Mouse (Mus musculus): Measurements from ENCODE around the gene Gm30191.

Gene Gm30191

DNA sequence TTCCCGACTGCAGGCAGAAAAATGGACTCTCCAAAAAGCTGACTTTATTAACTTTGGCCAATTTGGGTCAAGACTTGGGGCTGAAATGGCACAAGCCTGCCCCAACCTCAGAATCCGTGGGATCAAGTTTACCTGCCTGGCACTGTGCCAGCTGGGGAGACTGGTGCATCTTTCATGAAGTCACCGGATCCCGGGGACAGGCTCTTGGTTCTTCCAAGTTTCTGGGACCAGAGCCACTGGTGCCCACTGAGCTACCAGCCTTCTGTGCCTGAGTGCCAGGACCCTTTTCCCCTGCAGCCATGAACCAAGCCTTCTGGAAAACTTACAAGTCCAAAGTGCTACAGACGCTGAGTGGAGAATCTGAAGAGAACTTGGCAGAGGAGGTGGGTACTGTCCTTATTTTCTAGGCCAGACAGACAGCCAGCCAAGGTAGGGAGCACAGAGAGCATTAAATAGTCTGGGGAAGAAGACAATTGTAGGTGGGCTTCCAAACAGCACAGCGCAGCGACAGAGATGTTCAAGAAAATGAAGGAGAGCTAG lies at the start of gene Gm30191:
Gm30191 (plus strand) TSS at position 217 of the 540 bp plus-strand sequence.
- DNase-seq (ENCODE audit: low spot score) = no peak

DNA sequence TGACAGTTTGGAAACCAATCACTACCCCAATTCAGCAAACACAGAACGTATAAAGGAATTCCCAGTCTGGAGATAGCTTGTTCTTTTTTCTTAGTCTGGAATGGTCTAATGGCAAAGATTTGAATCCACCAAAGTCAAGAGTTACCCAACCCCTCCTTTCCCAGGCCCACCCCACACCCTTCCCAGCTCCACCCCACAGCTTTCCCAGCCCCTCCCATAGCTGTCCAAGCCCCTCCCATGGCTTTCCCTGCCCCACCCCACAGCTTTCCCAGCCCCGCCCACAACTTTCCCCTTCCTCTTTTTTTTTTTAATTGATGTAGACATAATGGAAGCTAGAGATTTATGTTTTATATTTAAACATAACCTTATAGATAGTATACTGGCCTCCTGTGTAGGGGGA lies 47.4 kb upstream of the Gm30191 start:
- no peak for DNase-seq (ENCODE audit: low spot score)

DNA sequence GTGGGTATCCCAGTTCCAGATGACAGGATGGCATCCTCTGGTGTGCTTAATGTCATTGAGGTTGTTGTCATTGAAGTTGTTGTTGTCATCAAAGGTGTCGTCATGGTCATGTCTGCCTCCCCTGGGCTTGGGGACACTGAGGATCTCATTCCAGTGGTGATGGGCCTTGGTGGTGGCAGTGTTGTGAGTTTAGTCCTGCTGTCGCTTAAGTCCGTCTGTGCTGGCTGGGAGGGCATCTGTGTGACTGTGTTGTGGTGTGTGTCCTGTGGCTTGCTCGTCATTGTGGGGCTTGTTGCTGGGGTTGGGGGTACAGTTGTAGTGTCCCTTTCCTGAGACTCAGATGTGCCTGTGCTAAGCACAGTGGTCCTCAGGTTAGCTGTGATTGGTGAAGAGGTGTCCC lies 43.8 kb upstream of the Gm30191 start, which contains the start of gene Gm7534:
Gm7534 (minus strand) TSS at position 101 of the 400 bp plus-strand sequence.
- no peak for DNase-seq (ENCODE audit: low spot score)

DNA sequence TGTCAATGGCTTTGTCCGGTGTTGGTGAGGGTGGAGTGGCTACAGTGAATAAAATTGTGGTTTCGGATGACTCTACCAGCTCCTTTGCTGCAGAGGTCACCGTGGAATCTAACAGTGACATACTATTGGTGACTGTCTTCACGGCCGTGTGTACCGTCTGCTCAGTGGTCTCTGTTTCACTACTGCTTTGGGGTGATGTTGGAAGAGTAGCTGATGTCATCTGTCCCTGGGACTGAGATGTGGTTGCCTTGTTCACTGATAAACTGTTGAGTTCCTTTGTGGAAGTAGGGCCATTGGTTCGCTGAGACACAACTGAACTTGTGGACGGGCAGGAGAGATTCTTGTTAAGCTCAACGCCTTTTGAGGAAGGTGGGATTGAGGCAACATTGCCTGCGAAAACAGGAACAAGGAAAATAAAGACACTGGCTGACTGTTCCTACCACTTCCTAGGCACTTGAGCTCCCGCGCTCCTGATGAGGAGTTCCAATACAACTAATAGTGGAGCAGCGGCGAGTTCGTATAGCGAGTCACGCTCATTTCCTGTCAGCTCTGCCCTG lies 43.3 kb upstream of the Gm30191 start:
- no peak for DNase-seq (ENCODE audit: low spot score)

DNA sequence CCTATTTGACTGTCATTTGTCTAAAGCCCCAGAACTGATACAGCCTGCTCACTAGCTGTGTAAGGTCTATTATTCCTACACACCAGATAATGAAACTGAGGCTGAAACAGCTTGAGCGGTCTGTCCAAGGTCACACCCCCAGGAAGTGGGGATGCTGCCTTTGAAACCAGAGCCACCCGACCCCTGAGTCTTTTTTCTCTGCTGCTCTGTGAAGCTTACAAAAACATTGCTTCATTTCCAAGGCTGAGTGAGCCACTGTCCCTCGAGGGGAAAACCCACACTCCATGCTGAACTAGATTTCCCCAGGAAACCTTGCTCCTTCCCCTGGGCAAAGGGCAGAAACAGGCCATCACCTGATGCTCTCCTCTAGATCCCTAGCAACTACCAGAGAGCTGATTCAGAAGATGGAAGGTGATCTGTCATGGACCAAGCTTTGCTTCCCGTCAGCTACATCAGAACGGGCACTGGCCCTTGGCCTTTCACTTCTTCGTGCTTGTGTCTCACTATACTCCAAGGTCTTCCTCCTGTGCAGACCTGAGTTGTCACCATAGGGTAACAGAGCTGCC lies 40.2 kb upstream of the Gm30191 start:
- DNase-seq (ENCODE audit: low spot score) = no peak

DNA sequence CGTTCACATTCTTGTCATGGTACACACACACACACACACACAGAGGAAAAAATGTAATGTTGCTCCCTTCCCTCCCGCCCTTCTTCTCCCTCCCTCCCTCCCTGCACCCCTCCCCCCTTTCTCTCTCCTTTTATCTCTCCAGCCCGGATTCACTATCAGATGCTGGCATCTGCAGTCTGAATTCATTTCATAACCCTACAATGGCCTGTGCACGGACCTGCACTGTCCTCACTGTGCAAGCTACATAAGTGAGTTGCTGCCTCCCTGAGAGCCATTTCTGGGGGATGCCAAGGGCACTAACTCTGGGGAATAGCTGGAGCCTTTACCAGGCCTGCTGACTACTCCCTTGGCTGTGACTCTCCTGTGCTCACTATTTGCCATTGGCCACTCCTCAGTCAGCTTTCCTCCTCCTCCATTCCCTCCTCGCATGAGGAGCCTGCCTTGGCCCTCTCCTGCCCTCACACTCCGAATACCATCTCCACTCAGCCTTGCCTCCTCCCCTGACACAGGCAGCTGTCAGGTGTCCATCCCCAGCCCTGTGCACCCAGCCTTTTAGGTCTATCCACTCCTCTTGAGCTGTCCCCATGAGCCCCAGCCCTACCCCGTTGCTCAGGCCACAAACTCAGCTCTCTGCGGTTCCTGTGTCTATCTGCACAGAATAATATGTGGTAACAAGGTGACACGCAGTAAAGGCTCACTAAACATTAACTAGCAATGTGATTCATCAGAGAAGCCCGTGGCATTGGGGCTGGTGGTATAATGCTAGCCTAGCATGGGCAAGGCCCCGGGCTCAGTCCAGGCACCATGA lies 23.7 kb upstream of the Gm30191 start:
- no peak for DNase-seq (ENCODE audit: low spot score)

DNA sequence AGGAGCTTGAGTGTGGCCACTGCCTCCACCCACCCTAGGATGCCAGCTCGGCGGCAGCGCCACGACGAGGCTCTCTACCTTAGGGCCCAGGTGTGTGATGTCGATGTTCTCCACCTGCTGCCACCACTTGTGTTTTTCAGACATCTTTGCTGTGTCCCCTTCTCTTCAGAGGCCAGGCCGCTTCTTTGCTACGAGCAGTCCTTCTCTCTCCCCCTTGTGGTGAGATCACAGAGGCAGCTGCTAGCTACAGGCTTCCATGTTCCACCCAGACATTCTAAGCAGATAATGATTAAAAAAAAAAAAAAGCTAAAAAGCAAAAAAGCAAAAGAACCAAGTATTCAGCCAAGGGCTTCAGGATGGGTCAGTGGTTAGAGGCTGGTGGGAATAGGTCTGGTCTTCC lies 19.5 kb upstream of the Gm30191 start, which contains the start of gene Catsper4:
Catsper4 (minus strand) TSS at position 190 of the 400 bp plus-strand sequence.
- DNase-seq (ENCODE audit: low spot score) = no peak

DNA sequence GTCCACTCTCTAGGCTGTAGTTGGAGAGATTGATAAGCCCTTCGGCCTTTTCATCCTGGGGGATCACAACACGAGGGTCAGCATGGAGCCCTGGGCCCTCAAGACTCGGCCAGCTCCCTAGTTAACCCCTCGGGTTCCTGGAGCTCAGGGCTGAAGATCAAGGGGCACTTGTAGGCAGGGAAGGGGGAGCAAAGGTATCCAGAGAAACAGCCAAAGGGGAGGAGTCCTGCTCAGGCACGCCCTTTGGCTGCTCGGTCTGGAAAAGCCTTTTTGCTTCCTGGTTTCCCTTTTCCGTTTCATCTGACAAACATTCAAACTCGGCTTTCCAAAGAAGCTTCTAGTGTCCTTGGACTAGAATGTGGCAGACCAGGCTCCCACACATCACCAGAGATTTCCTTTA lies 16.3 kb upstream of the Gm30191 start:
- DNase-seq (ENCODE audit: low spot score) = no peak

DNA sequence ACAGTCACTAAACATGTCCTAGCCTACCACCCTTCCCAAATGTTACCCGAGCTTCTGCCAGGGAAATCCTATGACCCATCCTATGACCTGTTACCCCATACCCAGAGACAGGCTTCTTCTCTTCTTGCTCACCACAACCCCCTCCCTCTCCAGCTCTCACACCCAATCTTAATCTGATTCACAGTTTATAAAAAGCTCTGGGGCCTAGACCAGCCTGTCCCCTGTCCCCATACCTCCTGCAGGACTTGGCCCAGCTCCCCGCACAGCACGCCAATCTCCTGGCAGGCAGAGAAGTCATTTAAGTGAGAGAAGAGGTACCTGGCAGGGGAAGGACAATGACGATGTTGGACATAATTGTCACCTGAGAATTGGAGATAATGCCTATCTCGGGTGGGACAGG lies 11.9 kb upstream of the Gm30191 start:
- no peak for DNase-seq (ENCODE audit: low spot score)

DNA sequence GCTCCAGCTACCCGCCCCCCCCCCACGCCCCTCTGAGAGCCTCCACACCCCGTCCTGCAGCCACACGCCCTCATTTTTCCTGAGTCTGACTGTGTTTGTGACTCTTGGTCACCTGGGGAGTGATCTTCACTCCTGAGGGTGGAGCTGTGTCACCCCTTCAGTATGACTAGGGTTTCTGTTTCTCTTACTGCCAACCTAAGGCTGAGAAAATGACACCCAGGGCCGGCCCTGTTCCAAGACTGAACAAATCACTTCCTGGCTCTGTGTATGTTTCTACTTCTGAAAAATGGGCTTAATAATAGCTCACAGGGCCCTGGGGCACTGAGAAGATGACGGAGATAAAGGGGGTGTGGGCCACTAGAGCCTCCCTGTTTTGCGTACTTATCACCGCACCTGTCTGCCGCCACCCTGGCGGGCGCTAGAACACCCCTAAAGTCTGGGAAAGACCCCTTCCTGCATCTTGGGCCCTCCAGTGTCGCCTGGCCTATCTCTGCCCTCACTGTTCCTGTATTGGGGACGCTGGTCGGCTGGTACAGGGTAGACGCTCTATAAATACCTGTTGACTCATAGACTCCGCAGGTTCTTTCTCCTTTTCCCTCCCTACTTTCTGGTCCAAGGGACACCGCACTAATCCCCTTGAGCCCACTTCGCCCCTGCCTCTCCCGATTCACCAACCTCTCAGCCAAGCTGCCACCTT lies 9.0 kb upstream of the Gm30191 start:
- DNase-seq (ENCODE audit: low spot score) = no peak

DNA sequence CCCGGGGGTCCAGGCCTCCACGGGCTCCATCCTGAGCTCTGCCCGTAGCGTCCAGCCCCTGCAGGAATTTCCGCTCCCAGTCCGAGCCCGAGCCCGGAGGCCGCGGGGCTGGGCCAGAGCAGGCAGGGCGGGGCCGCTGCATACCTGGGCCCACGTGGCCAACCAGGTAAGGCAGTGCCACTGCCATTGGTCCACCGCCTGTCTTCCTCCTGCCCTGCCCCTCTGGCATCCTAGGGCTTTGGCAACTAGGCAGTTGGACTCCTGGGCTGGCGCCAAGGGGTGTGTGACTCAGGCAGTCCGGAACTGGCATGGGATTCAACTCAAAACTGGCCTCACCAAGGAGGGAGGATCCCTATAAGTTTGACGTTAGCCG lies 8.5 kb upstream of the Gm30191 start, which contains the start of gene Cnksr1:
Cnksr1 (minus strand) TSS at position 121 of the 373 bp plus-strand sequence.
- peak; percentile 96 for DNase-seq (ENCODE audit: low spot score)

DNA sequence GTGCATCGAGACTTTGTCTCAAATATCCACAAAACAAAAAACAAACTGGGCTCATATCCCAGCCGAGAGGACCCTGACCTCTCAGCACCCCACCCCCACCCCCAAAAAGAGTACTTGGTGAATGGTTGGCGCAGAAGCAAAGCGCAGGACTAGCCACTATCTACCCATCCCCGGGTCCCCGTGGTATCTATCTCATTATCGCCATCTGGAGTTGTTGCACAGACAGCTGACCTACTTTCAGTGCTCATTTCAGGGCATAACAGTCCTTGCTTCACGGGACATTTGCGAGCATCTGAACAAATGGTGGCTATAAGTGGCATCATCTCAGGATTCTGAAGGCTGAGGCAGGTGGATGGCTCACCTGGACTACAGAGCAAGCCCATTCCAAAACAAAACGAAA lies 8.0 kb upstream of the Gm30191 start:
- DNase-seq (ENCODE audit: low spot score) = no peak

DNA sequence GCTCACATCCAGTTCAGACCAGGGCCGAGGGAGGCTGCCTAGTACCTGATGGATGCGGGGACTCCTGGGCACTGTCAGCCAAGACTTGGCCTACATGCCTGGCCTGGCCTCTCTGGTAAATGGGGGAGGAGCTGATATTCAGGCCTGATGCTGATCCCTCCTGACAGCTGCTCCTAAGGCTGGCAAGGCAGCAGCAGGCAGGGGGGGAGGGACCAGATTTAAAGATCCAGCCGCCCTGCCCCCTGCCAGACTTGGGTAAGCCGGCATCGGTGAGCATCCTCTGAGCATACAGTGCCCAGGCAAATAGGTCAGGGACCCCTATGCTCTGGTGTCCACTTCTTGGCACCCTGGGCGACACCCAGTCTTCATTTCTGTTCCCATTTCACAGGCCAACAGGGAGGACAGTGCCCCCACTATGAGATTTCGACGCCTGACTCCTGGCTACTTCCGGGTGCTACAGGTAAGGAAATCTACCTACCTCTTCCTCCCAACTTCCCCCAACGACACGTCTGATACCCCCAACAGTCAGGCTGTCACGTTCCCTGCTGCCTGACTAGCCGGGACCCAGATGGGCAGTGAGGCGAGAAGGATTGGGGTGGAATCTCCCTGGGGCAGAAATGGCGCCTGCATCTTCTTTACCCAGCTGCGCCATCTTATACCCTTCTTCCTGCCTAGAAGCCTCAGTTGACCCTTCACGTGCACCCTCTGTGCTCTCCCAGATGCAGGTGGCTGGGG lies 3.1 kb upstream of the Gm30191 start, which contains the start of gene E130218I03Rik:
E130218I03Rik (plus strand) TSS at position 147 of the 735 bp plus-strand sequence.
- DNase-seq (ENCODE audit: low spot score) = no peak

DNA sequence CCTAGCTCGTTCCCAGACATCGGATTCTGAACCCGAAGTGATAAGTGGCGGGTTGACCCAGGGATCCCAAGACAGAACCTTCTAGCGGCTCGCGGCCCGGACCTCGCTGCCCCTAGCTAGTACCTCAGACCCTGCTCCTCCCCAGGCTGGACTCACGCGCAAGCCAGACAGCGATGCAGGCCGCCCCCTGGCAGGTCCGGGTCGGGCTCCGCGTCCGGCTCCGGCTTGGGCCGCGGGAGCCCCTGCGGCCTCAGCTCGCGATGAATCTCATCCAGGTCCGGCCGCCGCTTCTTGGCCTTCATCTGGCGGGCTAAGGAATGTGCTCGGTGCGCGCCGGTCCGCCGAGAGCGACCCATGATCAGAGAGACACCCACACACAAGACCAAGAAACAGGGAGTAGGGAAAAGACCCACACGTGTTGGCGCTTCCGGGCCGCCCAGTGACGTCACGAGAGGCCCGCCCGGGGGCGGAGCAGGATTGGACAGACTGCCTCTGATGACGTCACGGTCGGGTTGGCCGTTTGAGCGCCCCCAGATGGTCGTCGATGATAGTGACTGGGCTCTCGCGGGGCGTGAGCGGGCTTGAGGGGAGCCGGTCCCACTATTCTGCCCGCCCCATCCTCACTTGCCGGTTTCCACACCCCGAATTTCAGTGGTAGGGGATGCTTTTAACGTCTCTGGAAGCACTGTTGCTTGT lies 1.4 kb upstream of the Gm30191 start, which contains the start of gene Zfp593:
Zfp593 (minus strand) TSS at position 445 of the 696 bp plus-strand sequence.
- peak; percentile 96 for DNase-seq (ENCODE audit: low spot score)

DNA sequence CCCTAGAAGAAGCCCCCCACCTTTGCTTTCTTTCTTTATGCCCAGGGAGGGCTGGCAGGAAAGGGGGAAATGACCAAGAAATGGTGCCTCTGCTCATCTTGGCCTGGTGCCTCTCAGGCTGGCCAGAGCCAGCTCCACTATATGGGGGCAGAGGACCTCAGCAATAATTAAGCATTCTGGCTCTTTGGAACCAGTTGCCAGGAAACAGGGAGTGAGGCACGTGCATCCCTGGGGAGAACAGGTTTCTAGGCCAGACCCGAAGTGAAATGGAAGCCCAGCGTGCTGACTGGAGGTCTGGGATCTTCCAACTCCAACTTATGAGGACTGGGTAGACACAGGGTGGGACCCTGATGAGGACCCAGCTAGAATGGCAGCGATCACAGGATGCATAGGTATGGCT lies 479 bp upstream of the Gm30191 start:
- DNase-seq (ENCODE audit: low spot score) = no peak

DNA sequence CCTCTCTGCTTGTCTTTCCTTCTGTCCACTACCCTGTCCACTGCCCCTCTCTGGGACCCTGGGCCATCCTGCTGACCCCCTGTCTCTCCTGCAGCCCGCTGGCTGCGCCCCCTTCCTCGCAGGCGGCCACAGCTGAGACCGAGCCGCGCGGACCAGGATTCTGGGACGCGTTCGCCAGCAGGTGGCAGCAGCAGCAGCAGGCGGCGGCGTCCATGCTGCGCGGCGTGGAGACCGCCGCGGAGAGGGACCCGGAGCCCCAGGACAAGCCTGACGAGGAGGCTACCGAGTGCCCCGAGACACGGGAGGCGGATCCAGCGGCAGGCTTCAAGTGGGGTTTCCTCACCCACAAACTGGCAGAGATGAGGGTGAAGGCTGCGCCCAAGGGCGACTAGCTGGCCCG lies 2.9 kb downstream of the Gm30191 start:
- peak; percentile 74 for DNase-seq (ENCODE audit: low spot score)

DNA sequence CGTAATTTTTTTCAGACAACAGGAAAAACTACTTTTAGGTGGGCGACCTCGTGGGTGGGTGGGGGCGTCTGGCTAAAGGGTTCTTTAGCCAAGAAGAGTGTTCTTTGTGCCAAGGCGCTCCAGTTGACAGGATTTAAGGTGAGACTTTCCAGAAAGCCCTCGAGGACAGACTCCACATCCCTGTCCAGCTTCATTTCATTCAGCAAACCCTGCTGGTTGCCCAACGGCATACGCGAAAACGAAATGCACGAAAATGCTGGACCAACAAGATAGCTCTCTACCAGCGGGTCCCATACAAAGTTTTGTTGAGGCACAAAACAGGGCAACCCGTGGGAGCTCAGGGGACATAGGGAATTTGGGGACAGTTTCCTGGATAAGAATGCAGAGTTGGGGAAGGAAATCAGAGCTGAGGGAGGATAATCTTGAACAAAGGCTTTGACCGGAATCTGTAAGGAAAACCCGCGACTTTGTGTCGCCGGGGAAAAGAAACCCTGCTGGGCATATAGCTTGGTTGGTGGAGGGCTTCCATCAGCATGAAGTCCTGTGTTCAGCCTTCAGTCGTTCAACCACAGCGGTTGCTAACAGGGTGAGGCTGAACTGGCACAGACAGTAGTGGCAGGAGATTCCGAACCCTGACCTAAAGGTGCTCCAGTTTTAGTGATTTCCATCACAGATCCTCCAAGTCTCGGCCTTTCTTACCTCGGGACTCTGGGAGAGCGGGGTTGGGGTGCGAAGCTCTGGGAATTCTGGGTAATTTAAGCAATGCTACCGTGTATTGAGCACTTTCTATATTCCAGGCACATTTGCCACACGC lies 3.6 kb downstream of the Gm30191 start:
- DNase-seq (ENCODE audit: low spot score) = no peak

DNA sequence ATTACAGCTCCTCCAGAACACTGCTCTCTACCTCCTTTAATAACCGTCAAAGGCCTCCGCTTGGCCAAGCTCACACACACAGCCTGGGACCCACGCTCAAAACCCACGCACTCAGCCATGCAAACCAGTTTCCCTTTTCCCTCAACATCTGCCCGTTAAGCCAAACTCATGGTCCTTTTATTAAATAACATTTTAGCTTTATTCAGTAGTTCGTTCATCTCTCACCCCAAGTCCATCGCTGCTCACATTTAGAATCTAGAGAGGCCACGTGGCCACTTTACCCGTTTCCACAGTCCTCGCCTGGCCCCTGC lies 4.2 kb downstream of the Gm30191 start:
- DNase-seq (ENCODE audit: low spot score) = no peak

DNA sequence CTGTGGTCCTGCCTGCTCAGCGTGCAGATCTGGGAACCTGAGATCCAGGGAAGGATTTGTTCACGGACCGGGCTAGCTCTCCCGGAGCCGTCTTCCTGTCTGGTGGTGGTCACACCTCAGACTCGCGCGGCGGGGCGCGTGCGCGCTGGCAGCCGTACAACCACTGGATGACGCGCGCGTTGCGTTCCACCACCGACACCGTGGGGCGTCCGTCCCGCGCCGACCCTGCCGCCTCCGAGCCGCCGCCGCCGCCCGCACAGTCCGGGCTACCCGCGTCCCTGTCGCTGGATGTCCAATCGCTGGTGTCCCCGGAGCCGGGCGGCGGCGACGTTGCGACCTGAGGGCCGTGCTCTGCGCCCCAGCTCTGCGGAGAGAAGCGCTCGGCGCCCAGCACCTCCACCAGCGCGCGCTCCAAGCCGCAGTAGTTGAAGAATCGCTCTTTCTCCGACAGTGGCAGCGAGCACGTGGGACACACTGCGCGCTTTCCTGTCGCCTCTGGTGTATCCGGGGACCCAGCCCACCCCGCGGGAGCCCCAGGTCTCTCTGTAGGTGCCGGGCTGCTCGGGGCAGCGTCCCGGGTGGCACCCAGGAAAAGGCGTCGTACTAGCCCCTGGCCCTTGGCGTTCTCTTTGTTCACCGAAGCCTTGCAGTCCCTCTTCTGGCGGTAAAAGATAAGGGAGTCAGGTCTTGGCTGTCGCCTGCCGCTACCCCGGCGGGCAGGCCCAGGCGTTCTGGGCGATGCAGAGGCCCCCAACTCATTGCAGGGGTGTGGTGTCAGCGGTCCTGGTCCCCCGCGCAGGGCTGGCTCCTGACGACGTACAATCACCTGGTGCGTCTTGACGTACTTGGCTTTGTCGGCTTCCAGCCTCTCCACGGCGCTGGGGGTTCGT lies 4.8 kb downstream of the Gm30191 start:
- no peak for DNase-seq (ENCODE audit: low spot score)

Measured in urinary bladder, postnatal 14 days (tissue).